Mouse (Mus musculus) embryonic facial prominence, embryonic 11.5 days (tissue): ENCODE results near the gene Ptpn14. TPM values are rescaled to one million over a fixed set of nuclear protein-coding genes. Genes with fewer than 3 reads are reported as not detected.

Source experiments
- ATAC-seq: fragments of 200-750 bp; cut with Nextera tagmentation; replicated peaks from 2 replicates; pipeline ENCODE4 v1.8.0; 2017; ENCODE audit warnings: low read depth; ENCODE audit not compliant: insufficient number of reproducible peaks, low FRiP score, low TSS enrichment
- DNase-seq: peaks from one replicate; pipeline ENCODE4 v3.0.0-alpha.2; 2015; ENCODE audit warnings: low spot score
- H3K27ac ChIP-seq: fragments of 300-500 bp; sonication (generic); replicated peaks from 2 replicates; pipeline ENCODE4 v1.5.1; 2014; ENCODE audit warnings: mild to moderate bottlenecking, low read depth, low read length, control low read depth
- H3K27me3 ChIP-seq: fragments of 300-500 bp; sonication (generic); 2 replicates; pipeline ENCODE4 v1.6.1; 2014; ENCODE audit warnings: mild to moderate bottlenecking, low read length, moderate library complexity, mixed read lengths; ENCODE audit not compliant: control insufficient read depth, insufficient read depth
- H3K36me3 ChIP-seq: fragments of 300-500 bp; sonication (generic); replicated peaks from 2 replicates; pipeline ENCODE4 v1.6.1; 2014; ENCODE audit warnings: low read depth, mild to moderate bottlenecking, low read length, moderate library complexity, mixed read lengths; ENCODE audit not compliant: control insufficient read depth, insufficient read depth
- H3K4me1 ChIP-seq: fragments of 300-500 bp; sonication (generic); 2 replicates; pipeline ENCODE4 v1.6.1; 2014; ENCODE audit warnings: low read length, mixed read lengths; ENCODE audit not compliant: control insufficient read depth, insufficient read depth
- H3K4me2 ChIP-seq: fragments of 300-500 bp; sonication (generic); 2 replicates; pipeline ENCODE4 v1.6.1; 2014; ENCODE audit warnings: low read depth, mild to moderate bottlenecking, control low read depth, low read length, moderate library complexity
- H3K4me3 ChIP-seq: fragments of 300-500 bp; sonication (generic); 2 replicates; pipeline ENCODE4 v1.5.1; 2014; ENCODE audit warnings: low read depth, low read length, control low read depth
- H3K9ac ChIP-seq: fragments of 300-500 bp; sonication (generic); replicated peaks from 2 replicates; pipeline ENCODE4 v1.6.1; 2014; ENCODE audit warnings: mild to moderate bottlenecking, control low read depth, low read length
- H3K9me3 ChIP-seq: fragments of 300-500 bp; sonication (generic); replicated peaks from 2 replicates; pipeline ENCODE4 v1.6.1; 2016; ENCODE audit warnings: mild to moderate bottlenecking, low read length, inconsistent platforms, mixed read lengths; ENCODE audit not compliant: control insufficient read depth
- WGBS: fragments of 180-500 bp; shearing (Covaris S2); extraction: QIAGEN DNeasy Blood & Tissue Kit; methylation state at CpG from one replicate; pipeline ENCODE4 v1.1.7; 2014; 5-methylcytosine and 5-hydroxymethylcytosine counted together
- polyA plus RNA-seq: library from polyadenylated mRNA; unstranded; fragments of >200 nt; fragmentation: Nextera tagmentation; extraction: Ambion mirVana; gene quantifications from 2 replicates; pipeline ENCODE4 v1.2.1, GENCODE M21; 2014

Gene Ptpn14
- polyA plus RNA-seq, 1 experiment from 2014 or later = 8.0 TPM

DNA sequence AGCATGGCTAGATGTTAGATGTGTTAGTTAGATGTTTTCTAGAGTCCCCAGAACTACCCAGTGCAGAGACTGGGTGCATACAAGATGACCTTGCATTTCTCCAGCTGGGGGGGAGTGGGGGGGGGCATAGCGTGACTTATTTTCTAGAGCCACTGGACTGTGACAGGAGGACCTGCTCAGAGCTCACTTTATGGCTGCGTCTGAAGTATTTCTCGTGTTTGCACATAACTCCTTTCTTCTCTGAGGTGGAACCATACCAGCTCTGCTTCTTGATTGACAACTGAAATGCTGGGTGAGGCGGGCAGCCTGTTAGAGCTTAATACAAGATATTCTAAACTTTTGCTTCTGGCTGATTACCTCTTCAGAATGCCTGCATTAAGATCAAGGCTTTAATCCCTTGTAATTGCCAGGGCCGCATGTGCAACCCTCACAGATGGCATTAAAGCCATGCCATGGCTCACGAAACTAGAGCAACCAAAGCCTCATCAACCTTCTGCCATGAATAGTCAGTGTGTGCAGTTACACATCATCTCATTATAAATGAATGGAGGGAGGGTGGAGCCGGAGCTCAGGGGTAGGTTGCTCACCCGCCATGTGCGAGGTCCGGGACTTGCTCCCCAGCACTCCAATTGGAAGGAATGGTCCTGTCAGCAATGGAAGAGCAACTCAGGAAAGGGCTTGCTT, 63.6 kb downstream of the Ptpn14 start:
- no peak for DNase-seq

DNA sequence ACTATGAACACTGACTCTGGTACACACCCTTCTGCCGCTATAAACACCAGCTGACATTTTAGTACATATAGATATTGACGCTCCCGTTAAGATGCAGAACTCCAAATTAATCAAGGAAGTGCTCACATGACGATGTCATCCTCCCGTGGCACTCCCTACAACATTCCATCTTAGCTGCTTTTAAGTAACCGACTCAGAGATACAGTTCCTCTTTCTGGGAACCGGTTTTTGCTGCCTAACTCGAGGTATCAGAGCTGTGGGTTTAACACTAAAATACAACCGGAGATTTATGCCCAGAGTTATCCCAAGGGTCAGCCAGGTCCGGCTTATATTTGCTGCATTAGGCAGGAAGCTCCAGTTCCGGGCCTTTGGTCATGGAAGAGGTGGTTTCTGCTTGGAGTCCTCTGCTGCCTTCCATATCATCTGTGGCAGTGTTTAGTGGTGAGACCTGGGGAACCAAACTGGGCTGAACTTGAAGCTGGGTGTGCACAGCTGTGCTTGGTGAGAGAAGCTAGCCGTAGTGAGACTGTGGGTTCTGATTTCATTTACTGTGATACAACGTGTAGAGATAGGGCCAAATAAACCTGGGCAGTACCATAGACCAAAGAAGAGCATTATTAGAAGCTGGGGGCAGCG, 64.6 kb downstream of the Ptpn14 start:
- H3K4me1 ChIP-seq = no peaks in the 10 kb centered on the region
- no peak overlapping the region for H3K4me2 ChIP-seq
- no peaks in the 10 kb centered on the region for H3K27me3 ChIP-seq
- H3K27ac ChIP-seq = no peak overlapping the region
- no peak overlapping the region for H3K9ac ChIP-seq
- ATAC-seq (no peak), DNase-seq (no peak)
- no peak overlapping the region for H3K4me3 ChIP-seq
- no peaks in the 10 kb centered on the region for H3K36me3 ChIP-seq
- 84% methylated on average over 14 of the region's 14 CpGs for WGBS
- H3K9me3 ChIP-seq = no peaks in the 10 kb centered on the region

More for the DNA sequence above, 63.6 kb downstream of the Ptpn14 start:
- Histone ChIP-seq H3K4me2 (no peak overlapping the region), H3K9me3 (no peaks in the 10 kb centered on the region), H3K27ac (no peak overlapping the region), H3K4me3 (no peak overlapping the region), H3K4me1 (no peaks in the 10 kb centered on the region), H3K36me3 (no peaks in the 10 kb centered on the region), H3K27me3 (no peaks in the 10 kb centered on the region), H3K9ac (no peak overlapping the region)
- WGBS = 74% methylated on average over 10 of the region's 10 CpGs
- ATAC-seq = peak; percentile 65

DNA sequence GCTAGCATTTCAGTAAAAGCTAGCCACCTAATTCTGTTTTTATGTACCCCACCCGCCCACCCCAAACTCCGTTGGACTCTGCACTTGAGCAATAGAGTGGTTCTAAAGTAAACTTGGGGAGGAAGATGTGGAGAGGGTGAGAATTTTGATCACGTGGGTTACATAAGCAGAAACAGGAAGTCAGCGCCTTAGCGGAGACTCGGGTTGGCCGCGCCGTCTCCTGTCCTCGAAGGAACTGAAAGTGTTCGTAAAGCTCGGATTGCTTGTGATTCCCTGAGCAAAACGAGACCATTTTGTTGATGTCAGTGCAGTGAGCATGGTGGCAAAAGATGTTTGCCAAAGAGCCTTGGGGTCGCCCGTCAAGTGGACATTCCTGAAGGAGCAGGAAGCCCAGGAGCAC, 70.9 kb downstream of the Ptpn14 start:
- no peaks in the 10 kb centered on the region for H3K27me3 ChIP-seq
- 75% methylated on average over 15 of the region's 15 CpGs for WGBS

DNA sequence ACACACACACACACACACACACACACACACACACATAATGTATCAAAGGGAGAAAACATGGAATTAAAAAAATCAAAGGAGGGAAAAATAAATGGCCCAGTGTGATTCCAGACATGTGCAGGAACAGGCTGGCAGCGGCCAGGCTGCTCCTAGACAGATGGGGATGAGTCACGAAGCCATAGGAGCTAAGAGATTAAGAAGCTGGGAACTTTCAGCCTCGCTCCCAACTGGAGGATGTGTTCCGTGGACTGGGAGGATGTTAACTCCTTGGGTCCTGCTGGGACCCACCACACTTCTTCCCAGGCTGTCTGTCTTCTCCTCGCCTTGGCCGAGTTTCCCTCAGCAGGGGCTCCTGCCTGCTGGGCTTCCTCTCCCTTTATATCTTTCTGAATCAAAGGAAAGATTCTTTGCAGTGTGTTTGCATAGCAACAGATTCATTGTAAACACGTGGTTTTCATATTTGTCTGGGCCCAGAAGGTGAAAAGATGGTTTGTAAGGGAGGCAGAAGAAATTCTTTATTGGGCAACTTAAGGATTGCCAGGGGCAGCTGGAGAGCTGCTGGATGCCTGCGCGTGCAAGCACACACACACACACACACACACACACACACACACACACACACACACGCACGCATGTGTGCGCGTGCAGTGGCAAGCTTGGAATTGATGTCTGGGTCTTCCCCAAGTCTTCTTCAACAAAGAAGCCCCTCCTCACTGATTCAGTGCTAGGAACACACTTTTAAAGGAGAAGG, 72.3 kb downstream of the Ptpn14 start:
- DNase-seq = no peak
- 64% methylated on average over 13 of the region's 13 CpGs for WGBS
- H3K27me3 ChIP-seq = no peaks in the 10 kb centered on the region

More for the DNA sequence above, 70.9 kb downstream of the Ptpn14 start:
- no peaks in the 10 kb centered on the region for H3K9me3 ChIP-seq
- H3K4me2 ChIP-seq = no peak overlapping the region
- no peak overlapping the region for H3K9ac ChIP-seq
- no peak for DNase-seq
- no peak overlapping the region for H3K4me3 ChIP-seq
- H3K36me3 ChIP-seq = no peaks in the 10 kb centered on the region
- H3K27ac ChIP-seq = no peak overlapping the region
- H3K4me1 ChIP-seq = no peaks in the 10 kb centered on the region
- no peak for ATAC-seq

DNA sequence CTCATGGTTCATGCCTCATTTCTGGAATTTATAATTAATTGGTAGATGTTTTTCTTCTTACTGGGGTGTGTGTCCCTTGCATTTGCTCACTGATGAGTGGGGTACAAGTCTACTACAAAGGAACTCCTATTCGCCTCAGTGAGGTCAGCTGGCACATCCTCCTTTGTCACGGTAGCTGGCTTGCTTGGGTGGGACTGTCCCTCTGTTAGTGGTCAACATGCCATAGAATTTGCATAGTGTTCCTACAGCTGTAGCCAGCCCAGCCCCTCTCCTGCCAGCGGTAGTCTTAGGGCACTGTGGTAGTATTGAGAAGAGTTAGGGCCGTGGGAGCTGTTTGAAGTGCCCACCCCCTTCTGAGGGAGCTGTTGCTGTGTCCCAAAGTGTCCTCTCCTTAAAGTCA, 73.2 kb downstream of the Ptpn14 start:
- no peak overlapping the region for H3K27ac ChIP-seq

More for the DNA sequence above, 72.3 kb downstream of the Ptpn14 start:
- Histone ChIP-seq H3K4me1 (no peaks in the 10 kb centered on the region), H3K36me3 (no peaks in the 10 kb centered on the region), H3K27ac (no peak overlapping the region), H3K9ac (no peak overlapping the region), H3K4me3 (no peak overlapping the region), H3K9me3 (no peaks in the 10 kb centered on the region), H3K4me2 (no peak overlapping the region)
- no peak for ATAC-seq

DNA sequence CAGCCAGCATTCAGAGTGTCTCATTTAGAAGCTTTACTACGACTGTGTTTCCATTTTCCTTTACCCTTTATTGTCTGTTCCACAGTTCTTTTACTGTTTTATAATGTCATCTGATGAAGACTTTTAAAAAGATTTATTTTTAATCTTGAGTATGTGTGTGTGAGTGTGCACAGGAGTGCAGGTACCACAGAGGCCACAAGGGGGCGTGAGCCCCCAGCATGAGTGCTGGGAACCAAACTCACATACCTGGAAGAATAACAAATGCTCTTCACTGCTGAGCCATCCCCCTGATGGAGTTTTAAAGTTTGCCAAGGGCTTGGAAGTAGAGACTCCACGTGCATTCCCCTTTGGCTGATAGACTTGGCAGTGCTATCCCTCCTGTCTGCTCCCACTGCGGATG, 74.5 kb downstream of the Ptpn14 start:
- no peaks in the 10 kb centered on the region for H3K9me3 ChIP-seq
- no peak overlapping the region for H3K9ac ChIP-seq
- H3K27me3 ChIP-seq = no peaks in the 10 kb centered on the region
- H3K27ac ChIP-seq = no peak overlapping the region
- WGBS = 90% methylated on average over 4 of the region's 4 CpGs
- no peak overlapping the region for H3K4me3 ChIP-seq
- no peak for ATAC-seq
- H3K4me1 ChIP-seq = no peaks in the 10 kb centered on the region
- no peaks in the 10 kb centered on the region for H3K36me3 ChIP-seq
- DNase-seq = no peak
- no peak overlapping the region for H3K4me2 ChIP-seq

More for the DNA sequence above, 73.2 kb downstream of the Ptpn14 start:
- Histone ChIP-seq H3K36me3 (no peaks in the 10 kb centered on the region), H3K9ac (no peak overlapping the region), H3K4me3 (no peak overlapping the region), H3K4me2 (no peak overlapping the region), H3K27me3 (no peaks in the 10 kb centered on the region), H3K4me1 (no peaks in the 10 kb centered on the region), H3K9me3 (no peaks in the 10 kb centered on the region)
- no peak for ATAC-seq
- WGBS = 87% methylated on average over 4 of the region's 4 CpGs
- no peak for DNase-seq

DNA sequence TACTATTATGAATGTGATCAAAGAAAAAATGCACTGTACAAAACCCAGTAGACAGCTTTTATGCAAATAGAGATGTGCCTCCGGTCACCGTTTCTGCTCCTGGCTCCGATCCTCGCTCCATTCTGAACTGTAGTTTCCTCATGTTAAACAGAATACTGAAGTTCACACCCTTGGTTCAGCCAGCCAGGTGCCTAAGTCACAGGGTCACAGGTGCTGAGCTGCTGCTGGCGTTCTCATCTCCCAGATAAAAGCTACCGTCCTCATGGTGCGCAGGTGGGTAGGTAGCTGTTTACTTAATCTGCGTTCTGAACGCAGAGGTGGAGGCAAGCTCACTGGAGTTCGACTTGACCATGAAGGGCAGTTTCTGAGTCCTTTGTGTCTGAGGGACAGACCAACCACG, 75.7 kb downstream of the Ptpn14 start:
- Histone ChIP-seq H3K9ac (no peak overlapping the region), H3K9me3 (no peaks in the 10 kb centered on the region), H3K27ac (no peak overlapping the region), H3K27me3 (no peaks in the 10 kb centered on the region), H3K4me2 (no peak overlapping the region), H3K4me1 (no peaks in the 10 kb centered on the region), H3K4me3 (no peak overlapping the region), H3K36me3 (no peaks in the 10 kb centered on the region)
- DNase-seq (no peak), ATAC-seq (no peak)
- WGBS = 87% methylated on average over 11 of the region's 11 CpGs
